Mouse (Mus musculus) embryonic facial prominence, embryonic 14.5 days (tissue): ENCODE results near the gene Hjurp. TPM values are rescaled to one million over a fixed set of nuclear protein-coding genes. Genes with fewer than 3 reads are reported as not detected.

Experiments
- ATAC-seq: fragments of 200-750 bp; cut with Nextera tagmentation; 2 replicates; pipeline ENCODE4 v1.8.0; 2017; ENCODE audit warnings: low read depth, moderate number of reproducible peaks, moderate TSS enrichment
- DNase-seq: peaks from one replicate; pipeline ENCODE4 v3.0.0-alpha.2; 2015; ENCODE audit warnings: low spot score
- H3K27ac ChIP-seq: fragments of 300-500 bp; sonication (generic); replicated peaks from 2 replicates; pipeline ENCODE4 v1.5.1; 2014; ENCODE audit warnings: low read depth, mild to moderate bottlenecking, low read length, moderate library complexity
- H3K27me3 ChIP-seq: fragments of 300-500 bp; sonication (generic); replicated peaks from 2 replicates; pipeline ENCODE4 v1.6.1; 2014; ENCODE audit warnings: low read length; ENCODE audit not compliant: control insufficient read depth, insufficient read depth
- H3K36me3 ChIP-seq: fragments of 300-500 bp; sonication (generic); 2 replicates; pipeline ENCODE4 v1.6.1; 2014; ENCODE audit warnings: low read length, mixed read lengths; ENCODE audit not compliant: control insufficient read depth, insufficient read depth
- H3K4me1 ChIP-seq: fragments of 300-500 bp; sonication (generic); 2 replicates; pipeline ENCODE4 v1.6.1; 2014; ENCODE audit warnings: antibody characterized with exemption, low read length; ENCODE audit not compliant: control insufficient read depth, insufficient read depth
- H3K4me2 ChIP-seq: fragments of 300-500 bp; sonication (generic); 2 replicates; pipeline ENCODE4 v1.6.1; 2014; ENCODE audit warnings: low read depth, mild to moderate bottlenecking, low read length, moderate library complexity, mixed read lengths
- H3K4me3 ChIP-seq: fragments of 300-500 bp; sonication (generic); 2 replicates; pipeline ENCODE4 v1.5.1; 2014; ENCODE audit warnings: low read depth, mild to moderate bottlenecking, low read length
- H3K9ac ChIP-seq: fragments of 300-500 bp; sonication (generic); 2 replicates; pipeline ENCODE4 v1.6.1; 2014; ENCODE audit warnings: low read depth, mild to moderate bottlenecking, low read length, moderate library complexity, mixed read lengths
- H3K9me3 ChIP-seq: fragments of 300-500 bp; sonication (generic); 2 replicates; pipeline ENCODE4 v1.6.1; 2016; ENCODE audit warnings: low read length; ENCODE audit not compliant: control insufficient read depth
- WGBS: fragments of 180-500 bp; shearing (Covaris S2); extraction: QIAGEN DNeasy Blood & Tissue Kit; methylation state at CpG from one replicate; pipeline ENCODE4 v1.1.7; 2014; 5-methylcytosine and 5-hydroxymethylcytosine counted together
- polyA plus RNA-seq: library from polyadenylated mRNA; unstranded; fragments of >200 nt; fragmentation: Nextera tagmentation; extraction: Ambion mirVana; gene quantifications from 2 replicates; pipeline ENCODE4 v1.2.1, GENCODE M21; 2014

Hjurp gene
- polyA plus RNA-seq, 1 experiment from 2014 or later = 110 TPM

DNA sequence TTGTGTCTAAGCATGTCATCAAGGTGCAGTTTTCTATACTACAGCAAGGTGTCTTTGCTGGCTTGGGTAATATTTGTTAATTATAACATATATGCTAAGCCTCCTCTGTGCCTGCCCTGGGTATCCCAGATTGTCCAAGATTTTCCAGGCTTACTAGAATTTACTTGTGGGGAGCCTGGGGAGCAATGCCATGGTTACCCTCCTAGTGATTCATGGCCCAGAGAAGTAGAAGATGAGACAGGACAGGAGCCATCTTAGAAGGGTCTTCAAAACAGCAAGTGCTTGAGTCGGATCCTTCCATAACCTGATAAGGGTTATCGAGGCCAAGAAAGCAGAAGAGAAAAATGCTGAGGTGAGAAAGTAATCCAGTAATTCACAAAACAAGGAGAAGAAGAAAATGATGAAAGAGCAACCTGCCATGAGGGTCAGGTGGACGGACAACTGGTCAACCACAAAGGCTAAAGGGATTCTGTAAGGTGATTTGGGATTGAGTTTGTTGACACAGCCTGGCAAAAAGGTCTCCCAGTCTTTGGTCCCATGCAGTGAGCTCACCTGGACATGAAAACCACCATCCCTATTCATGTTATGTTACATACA is 14.1 kb upstream of the Hjurp start:
- ATAC-seq (no peak), DNase-seq (no peak)
- Histone ChIP-seq H3K36me3 (no peaks in the 10 kb centered on the region), H3K27ac (no peak overlapping the region), H3K9me3 (peaks cover 66% of the 10 kb centered on the region), H3K4me1 (no peaks in the 10 kb centered on the region), H3K27me3 (no peaks in the 10 kb centered on the region), H3K9ac (no peak overlapping the region), H3K4me2 (no peak overlapping the region), H3K4me3 (no peak overlapping the region)
- 62% methylated on average over 3 of the region's 3 CpGs for WGBS

DNA sequence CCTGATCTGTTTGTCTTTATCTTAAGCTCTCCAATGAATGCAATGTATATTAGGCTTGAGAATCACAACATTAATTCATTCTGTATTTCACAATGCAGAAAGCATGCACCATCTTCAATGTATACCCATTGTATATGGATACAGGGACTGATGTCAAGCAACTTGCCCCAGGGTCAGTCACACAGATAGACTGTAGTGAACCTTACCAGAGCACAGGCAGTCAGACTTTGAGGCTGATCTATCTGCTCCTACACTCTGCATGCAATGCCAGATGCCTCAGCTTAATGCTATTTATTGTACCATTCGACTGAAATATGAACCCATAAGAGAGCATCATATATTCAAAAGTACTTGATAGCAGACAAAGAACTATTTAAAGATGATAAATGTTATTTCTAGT is 13.1 kb upstream of the Hjurp start:
- H3K9ac ChIP-seq = no peak overlapping the region
- H3K27me3 ChIP-seq = no peaks in the 10 kb centered on the region
- no peak overlapping the region for H3K4me3 ChIP-seq
- WGBS = 57% methylated on average over 1 of the region's 1 CpGs
- DNase-seq (no peak), ATAC-seq (no peak)
- no peaks in the 10 kb centered on the region for H3K36me3 ChIP-seq
- peaks cover 66% of the 10 kb centered on the region for H3K9me3 ChIP-seq
- H3K27ac ChIP-seq = no peak overlapping the region
- no peak overlapping the region for H3K4me2 ChIP-seq
- H3K4me1 ChIP-seq = no peaks in the 10 kb centered on the region

DNA sequence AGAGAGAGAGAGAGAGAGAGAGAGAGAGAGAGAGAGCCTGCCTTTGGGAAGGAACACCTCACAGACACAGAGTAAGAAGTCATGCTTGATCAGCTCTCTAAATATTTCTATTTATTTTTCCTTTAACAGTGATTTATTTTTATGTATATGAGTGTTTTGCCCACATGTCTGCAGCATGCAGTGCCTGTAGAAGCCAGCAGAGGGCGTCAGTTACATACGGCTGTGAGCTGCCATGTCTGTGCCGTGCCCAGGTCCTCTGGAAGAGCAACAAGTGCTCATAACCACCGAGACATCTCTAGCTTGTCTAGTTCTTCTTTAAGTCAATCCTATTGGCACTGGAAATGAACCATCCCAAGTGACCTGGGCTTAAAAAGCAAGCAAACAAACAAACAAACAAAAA is 12.5 kb upstream of the Hjurp start:
- H3K4me1 ChIP-seq = no peaks in the 10 kb centered on the region
- no peak overlapping the region for H3K4me2 ChIP-seq
- no peak overlapping the region for H3K27ac ChIP-seq
- H3K36me3 ChIP-seq = no peaks in the 10 kb centered on the region
- WGBS = 40% methylated on average over 4 of the region's 4 CpGs
- H3K9me3 ChIP-seq = peaks cover 66% of the 10 kb centered on the region
- ATAC-seq (no peak), DNase-seq (no peak)
- no peak overlapping the region for H3K4me3 ChIP-seq
- no peak overlapping the region for H3K9ac ChIP-seq
- H3K27me3 ChIP-seq = no peaks in the 10 kb centered on the region

DNA sequence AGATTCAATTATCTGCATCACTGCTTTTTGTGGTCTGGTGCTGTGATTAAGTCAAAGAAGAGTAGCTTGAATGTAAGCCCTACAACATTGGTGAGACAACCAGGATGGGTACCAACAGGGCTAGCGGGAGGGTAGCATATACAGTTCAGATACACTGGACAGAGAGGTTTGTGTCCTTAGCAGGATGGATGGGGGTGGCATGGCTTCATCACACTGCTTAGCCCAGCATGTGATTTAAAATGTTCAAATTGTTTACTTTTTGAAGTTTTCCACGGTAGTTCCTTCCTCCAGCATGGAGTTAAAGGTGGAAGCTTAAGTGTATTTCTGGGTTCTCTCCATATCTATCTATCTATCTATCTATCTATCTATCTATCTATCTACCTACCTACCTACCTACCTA is 11.7 kb upstream of the Hjurp start:
- 60% methylated on average over 2 of the region's 2 CpGs for WGBS

DNA sequence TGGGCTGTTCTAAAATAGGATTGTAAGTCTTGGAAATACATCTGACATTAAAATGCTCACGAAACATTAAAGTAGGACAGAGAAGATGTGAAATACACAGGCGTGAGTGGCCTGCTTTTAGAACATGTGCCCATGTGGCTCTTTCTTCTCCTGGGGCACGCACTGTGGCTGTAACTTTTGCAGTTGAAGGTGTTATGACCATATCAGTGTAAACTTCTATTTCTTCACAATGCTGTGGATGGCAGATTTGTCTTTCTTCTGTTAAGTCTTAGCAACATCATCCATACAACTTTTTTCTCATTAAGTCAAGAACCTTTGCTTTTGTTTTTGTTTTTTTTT is 11.3 kb upstream of the Hjurp start:
- H3K4me1 ChIP-seq = no peaks in the 10 kb centered on the region
- H3K9ac ChIP-seq = no peak overlapping the region
- no peak for ATAC-seq
- DNase-seq = no peak
- WGBS = 73% methylated on average over 3 of the region's 3 CpGs
- H3K4me2 ChIP-seq = no peak overlapping the region
- H3K27me3 ChIP-seq = no peaks in the 10 kb centered on the region
- peaks cover 77% of the 10 kb centered on the region for H3K9me3 ChIP-seq
- H3K4me3 ChIP-seq = no peak overlapping the region
- no peak overlapping the region for H3K27ac ChIP-seq
- H3K36me3 ChIP-seq = no peaks in the 10 kb centered on the region

More for the DNA sequence above, 11.7 kb upstream of the Hjurp start:
- no peaks in the 10 kb centered on the region for H3K4me1 ChIP-seq
- peaks cover 73% of the 10 kb centered on the region for H3K9me3 ChIP-seq
- H3K4me2 ChIP-seq = no peak overlapping the region
- no peak overlapping the region for H3K9ac ChIP-seq
- DNase-seq (no peak), ATAC-seq (no peak)
- H3K27ac ChIP-seq = no peak overlapping the region
- no peaks in the 10 kb centered on the region for H3K27me3 ChIP-seq
- no peaks in the 10 kb centered on the region for H3K36me3 ChIP-seq
- no peak overlapping the region for H3K4me3 ChIP-seq

DNA sequence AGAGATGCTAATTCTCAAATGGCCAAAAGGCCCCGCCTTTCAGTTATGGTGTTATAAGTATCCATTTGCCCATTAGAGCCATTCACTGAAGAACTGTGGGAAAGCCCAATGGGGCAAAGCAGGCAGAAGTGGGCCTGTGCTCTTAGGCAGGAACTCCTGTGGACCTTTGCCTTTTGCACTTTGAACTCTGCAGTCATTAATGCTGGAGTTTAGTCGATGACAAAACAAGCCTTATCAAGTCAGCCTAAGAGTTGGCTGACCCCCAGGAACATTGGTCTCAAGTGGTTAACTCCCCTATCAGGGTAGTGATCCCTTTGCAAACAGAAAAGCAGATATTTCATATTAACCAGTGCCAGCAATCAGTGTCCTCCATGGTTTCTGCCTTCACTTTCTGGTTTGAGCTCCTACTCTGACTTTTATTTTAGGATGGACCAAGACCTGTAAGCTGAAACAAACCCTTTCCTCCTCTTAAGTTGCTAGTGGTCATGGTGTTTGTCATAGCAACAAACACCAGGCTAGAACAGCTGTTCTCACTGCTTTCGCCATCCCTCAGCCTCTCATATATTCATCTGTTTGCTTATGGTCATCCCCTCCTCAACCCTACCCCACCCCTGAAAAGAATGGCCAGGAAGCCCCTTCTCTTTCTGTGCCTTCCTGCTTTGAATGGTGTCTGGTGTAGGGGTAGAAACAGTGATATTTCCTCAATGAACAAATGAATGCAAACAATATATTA is 10.8 kb upstream of the Hjurp start:
- ATAC-seq (no peak), DNase-seq (no peak)
- no peak overlapping the region for H3K9ac ChIP-seq
- H3K36me3 ChIP-seq = no peaks in the 10 kb centered on the region
- no peak overlapping the region for H3K4me2 ChIP-seq
- no peaks in the 10 kb centered on the region for H3K4me1 ChIP-seq
- WGBS = 34% methylated on average over 3 of the region's 3 CpGs
- H3K27ac ChIP-seq = no peak overlapping the region
- H3K9me3 ChIP-seq = peaks cover 82% of the 10 kb centered on the region
- no peaks in the 10 kb centered on the region for H3K27me3 ChIP-seq
- H3K4me3 ChIP-seq = no peak overlapping the region

DNA sequence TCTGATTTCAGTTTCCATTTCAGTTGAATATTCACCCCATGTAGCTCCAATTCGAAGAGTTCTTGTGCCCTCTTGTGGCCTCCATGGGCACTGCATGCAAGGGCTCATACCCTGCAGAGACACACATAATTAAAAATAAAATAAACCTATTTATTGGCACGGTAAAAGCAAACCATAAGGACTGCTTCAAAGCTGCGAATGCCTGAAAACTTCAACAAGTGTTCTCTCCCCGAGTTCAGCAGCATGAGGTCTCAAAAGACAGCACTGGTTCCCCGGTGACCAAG is 10.2 kb upstream of the Hjurp start:
- Histone ChIP-seq H3K4me3 (no peak overlapping the region), H3K27me3 (no peaks in the 10 kb centered on the region), H3K4me2 (no peak overlapping the region), H3K4me1 (no peaks in the 10 kb centered on the region), H3K27ac (no peak overlapping the region), H3K9me3 (peaks cover 88% of the 10 kb centered on the region), H3K9ac (no peak overlapping the region), H3K36me3 (no peaks in the 10 kb centered on the region)
- ATAC-seq = no peak
- WGBS = 38% methylated on average over 5 of the region's 5 CpGs
- DNase-seq = no peak

DNA sequence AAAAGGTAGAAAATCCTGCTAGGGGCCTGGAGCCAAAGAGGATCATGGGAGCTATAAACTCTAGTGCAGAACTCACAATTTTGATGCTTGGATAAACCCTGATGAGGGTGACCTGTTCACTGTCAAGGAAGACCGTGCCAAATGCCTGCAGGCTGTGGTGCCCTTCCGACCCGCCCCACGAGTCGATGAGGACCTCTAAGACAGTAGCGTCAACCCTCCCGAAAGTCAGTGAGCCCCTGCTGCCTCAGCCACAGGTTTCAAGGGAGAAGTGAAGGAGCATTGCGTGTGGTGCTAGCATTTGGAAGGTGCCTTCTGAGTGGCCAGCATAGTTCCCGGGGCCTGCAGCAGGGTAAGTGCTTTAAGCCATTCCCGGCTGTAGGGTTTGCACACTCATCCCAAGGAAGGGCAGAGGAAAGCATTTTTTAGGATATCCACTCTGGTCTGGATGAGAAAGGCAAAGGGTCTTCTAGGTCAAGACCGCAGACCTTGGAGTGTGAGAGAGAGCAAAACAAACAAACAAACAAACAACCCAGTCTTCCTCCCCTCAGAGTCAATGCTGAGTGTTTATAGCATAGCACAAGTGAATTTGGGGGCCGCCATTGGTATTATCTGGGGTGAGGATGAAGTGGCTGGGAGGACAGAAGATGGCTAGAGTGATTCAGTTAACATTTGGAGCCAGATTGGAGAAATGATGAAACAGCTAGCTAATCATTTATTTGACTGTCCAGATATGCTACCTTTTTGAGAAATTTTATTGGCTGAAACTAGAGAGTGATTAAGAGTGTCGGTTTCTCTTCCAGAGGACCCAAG is 9.7 kb upstream of the Hjurp start:
- WGBS = 73% methylated on average over 13 of the region's 13 CpGs
- H3K9me3 ChIP-seq = peaks cover 91% of the 10 kb centered on the region

More for the DNA sequence above, 9.7 kb upstream of the Hjurp start:
- Histone ChIP-seq H3K9ac (no peak overlapping the region), H3K36me3 (no peaks in the 10 kb centered on the region), H3K4me1 (no peaks in the 10 kb centered on the region), H3K27ac (no peak overlapping the region), H3K4me3 (no peak overlapping the region), H3K27me3 (no peaks in the 10 kb centered on the region), H3K4me2 (no peak overlapping the region)
- no peak for DNase-seq
- ATAC-seq = no peak
